Mouse (Mus musculus) heart, embryonic 13.5 days (tissue): ENCODE results near the gene Clk1. TPM values are rescaled to one million over a fixed set of nuclear protein-coding genes. Genes with fewer than 3 reads are reported as not detected.
A peak's percentile ranks its signal among the peaks of the same experiment; 100 is the strongest.

ENCODE experiments used
- ATAC-seq: fragments of 200-750 bp; cut with Nextera tagmentation; 2 replicates; pipeline ENCODE4 v1.8.0; 2017; ENCODE audit warnings: moderate TSS enrichment; ENCODE audit not compliant: insufficient number of reproducible peaks, low FRiP score, low TSS enrichment; ENCODE audit errors: extremely low read depth
- H3K27ac ChIP-seq: fragments of 300-500 bp; sonication (generic); replicated peaks from 2 replicates; pipeline ENCODE4 v1.5.1; 2015; ENCODE audit warnings: moderate library complexity, mild to moderate bottlenecking, inconsistent platforms
- H3K27me3 ChIP-seq: fragments of 300-500 bp; sonication (generic); replicated peaks from 2 replicates; pipeline ENCODE4 v1.6.1; 2015; ENCODE audit warnings: mild to moderate bottlenecking, inconsistent platforms
- H3K36me3 ChIP-seq: fragments of 300-500 bp; sonication (generic); 2 replicates; pipeline ENCODE4 v1.6.1; 2015; ENCODE audit warnings: mild to moderate bottlenecking, inconsistent platforms
- H3K4me1 ChIP-seq: fragments of 300-500 bp; sonication (generic); 2 replicates; pipeline ENCODE4 v1.6.1; 2015; ENCODE audit warnings: inconsistent platforms
- H3K4me2 ChIP-seq: fragments of 300-500 bp; sonication (generic); 2 replicates; pipeline ENCODE4 v1.6.1; 2015; ENCODE audit warnings: inconsistent platforms, mild to moderate bottlenecking, moderate library complexity
- H3K4me3 ChIP-seq: fragments of 300-500 bp; sonication (generic); 2 replicates; pipeline ENCODE4 v1.5.1; 2015; ENCODE audit warnings: moderate library complexity, mild to moderate bottlenecking, inconsistent platforms
- H3K9ac ChIP-seq: fragments of 300-500 bp; sonication (generic); 2 replicates; pipeline ENCODE4 v1.6.1; 2015; ENCODE audit warnings: inconsistent platforms, mild to moderate bottlenecking, moderate library complexity
- H3K9me3 ChIP-seq: fragments of 300-500 bp; sonication (generic); 2 replicates; pipeline ENCODE4 v1.6.1; 2016; ENCODE audit warnings: inconsistent platforms
- WGBS: fragments of 180-500 bp; shearing (Covaris S2); methylation state at CpG from one replicate; pipeline ENCODE4 v1.1.7; 2015; ENCODE audit warnings: mixed read lengths; 5-methylcytosine and 5-hydroxymethylcytosine counted together
- polyA plus RNA-seq: library from polyadenylated mRNA; unstranded; fragments of >200 nt; fragmentation: Nextera tagmentation; extraction: Ambion mirVana; gene quantifications from 2 replicates; pipeline ENCODE4 v1.2.1, GENCODE M21; 2015

Clk1 gene
- polyA plus RNA-seq, 1 experiment from 2014 or later = 117 TPM

- Histone ChIP-seq H3K9me3 (no peaks in the 10 kb centered on the region), H3K4me2 (no peak overlapping the region), H3K4me3 (no peak overlapping the region), H3K4me1 (no peaks in the 10 kb centered on the region), H3K9ac (no peak overlapping the region), H3K27ac (no peak overlapping the region), H3K27me3 (no peaks in the 10 kb centered on the region), H3K36me3 (peaks cover 84% of the 10 kb centered on the region)
- WGBS = 87% methylated on average over 6 of the region's 6 CpGs
- no peak for ATAC-seq
Measured at GRCm38 (mm10) chr1:58408141-58408540, 15.7 kb downstream of the Clk1 start.

GRCm38 (mm10) chr1:58407321-58407720 lies 16.5 kb downstream of the Clk1 start:
- no peaks in the 10 kb centered on the region for H3K4me1 ChIP-seq
- H3K27me3 ChIP-seq = no peaks in the 10 kb centered on the region
- H3K9me3 ChIP-seq = no peaks in the 10 kb centered on the region
- ATAC-seq = no peak
- H3K27ac ChIP-seq = no peak overlapping the region
- no peak overlapping the region for H3K4me2 ChIP-seq
- 96% methylated on average over 7 of the region's 7 CpGs for WGBS
- peaks cover 84% of the 10 kb centered on the region for H3K36me3 ChIP-seq
- no peak overlapping the region for H3K9ac ChIP-seq
- no peak overlapping the region for H3K4me3 ChIP-seq

- H3K27ac ChIP-seq = no peak overlapping the region
- no peak overlapping the region for H3K4me2 ChIP-seq
- no peak overlapping the region for H3K4me3 ChIP-seq
- H3K9me3 ChIP-seq = no peaks in the 10 kb centered on the region
- 89% methylated on average over 5 of the region's 5 CpGs for WGBS
- H3K4me1 ChIP-seq = no peaks in the 10 kb centered on the region
- H3K9ac ChIP-seq = no peak overlapping the region
- ATAC-seq = no peak
- H3K27me3 ChIP-seq = no peaks in the 10 kb centered on the region
- H3K36me3 ChIP-seq = peaks cover 87% of the 10 kb centered on the region
Measured at GRCm38 (mm10) chr1:58403745-58404144, 20.1 kb downstream of the Clk1 start.

- 94% methylated on average over 6 of the region's 6 CpGs for WGBS
- Histone ChIP-seq H3K27ac (no peak overlapping the region), H3K27me3 (no peaks in the 10 kb centered on the region), H3K9ac (no peak overlapping the region), H3K36me3 (peaks cover 96% of the 10 kb centered on the region), H3K9me3 (no peaks in the 10 kb centered on the region), H3K4me2 (no peak overlapping the region), H3K4me1 (no peaks in the 10 kb centered on the region), H3K4me3 (no peak overlapping the region)
- no peak for ATAC-seq
Measured at GRCm38 (mm10) chr1:58401396-58401795, 22.5 kb downstream of the Clk1 start.

GRCm38 (mm10) chr1:58397731-58398130 lies 26.1 kb downstream of the Clk1 start:
- no peak overlapping the region for H3K4me3 ChIP-seq
- no peak overlapping the region for H3K4me2 ChIP-seq
- no peak overlapping the region for H3K9ac ChIP-seq
- no peaks in the 10 kb centered on the region for H3K9me3 ChIP-seq
- H3K27ac ChIP-seq = no peak overlapping the region
- peaks cover 82% of the 10 kb centered on the region for H3K36me3 ChIP-seq
- ATAC-seq = no peak
- WGBS = 92% methylated on average over 6 of the region's 6 CpGs
- H3K4me1 ChIP-seq = peaks cover 14% of the 10 kb centered on the region
- no peaks in the 10 kb centered on the region for H3K27me3 ChIP-seq

GRCm38 (mm10) chr1:58396179-58396578 lies 27.7 kb downstream of the Clk1 start:
- no peak overlapping the region for H3K4me2 ChIP-seq
- peaks cover 22% of the 10 kb centered on the region for H3K4me1 ChIP-seq
- H3K9ac ChIP-seq = no peak overlapping the region
- H3K9me3 ChIP-seq = no peaks in the 10 kb centered on the region
- WGBS = 97% methylated on average over 1 of the region's 1 CpGs
- H3K27ac ChIP-seq = no peak overlapping the region
- no peaks in the 10 kb centered on the region for H3K27me3 ChIP-seq
- H3K4me3 ChIP-seq = no peak overlapping the region
- H3K36me3 ChIP-seq = peaks cover 66% of the 10 kb centered on the region
- no peak for ATAC-seq

- H3K9ac ChIP-seq = no peak overlapping the region
- no peak overlapping the region for H3K27ac ChIP-seq
- no peak overlapping the region for H3K4me3 ChIP-seq
- H3K4me2 ChIP-seq = no peak overlapping the region
- peaks cover 24% of the 10 kb centered on the region for H3K4me1 ChIP-seq
- no peaks in the 10 kb centered on the region for H3K9me3 ChIP-seq
- peaks cover 58% of the 10 kb centered on the region for H3K36me3 ChIP-seq
- WGBS = 81% methylated on average over 3 of the region's 3 CpGs
- ATAC-seq = no peak
- no peaks in the 10 kb centered on the region for H3K27me3 ChIP-seq
Measured at GRCm38 (mm10) chr1:58395341-58395740, 28.5 kb downstream of the Clk1 start.

GRCm38 (mm10) chr1:58393284-58394195 lies 30.3 kb downstream of the Clk1 start:
- WGBS = under 1% methylated on average over 77 of the region's 90 CpGs
- peak; percentile 43 for ATAC-seq
- Histone ChIP-seq H3K36me3 (peaks cover 41% of the 10 kb centered on the region), H3K9me3 (no peaks in the 10 kb centered on the region), H3K4me1 (peaks cover 24% of the 10 kb centered on the region), H3K27ac (peak overlapping the region; percentile 98), H3K4me3 (peak overlapping the region; percentile 89), H3K27me3 (no peaks in the 10 kb centered on the region), H3K9ac (peak overlapping the region; percentile 97), H3K4me2 (peak overlapping the region; percentile 78)

- WGBS = under 1% methylated on average over 51 of the region's 61 CpGs
- Histone ChIP-seq H3K4me3 (peak within 1 kb of the TSS; percentile 89), H3K9ac (peak within 1 kb of the TSS; percentile 97), H3K36me3 (peaks cover 33% of the 10 kb centered on the region), H3K27ac (peak within 1 kb of the TSS; percentile 98), H3K4me1 (peaks cover 24% of the 10 kb centered on the region), H3K4me2 (peak within 1 kb of the TSS; percentile 78), H3K27me3 (no peaks in the 10 kb centered on the region), H3K9me3 (no peaks in the 10 kb centered on the region)
- peak; percentile 88 for ATAC-seq
Measured at GRCm38 (mm10) chr1:58392652-58393283, 31.1 kb downstream of the Clk1 start, which contains the start of gene Bzw1. Gene Bzw1 (plus strand): TSS chr1:58392898.

GRCm38 (mm10) chr1:58392268-58392651 lies 31.6 kb downstream of the Clk1 start:
- no peaks in the 10 kb centered on the region for H3K27me3 ChIP-seq
- under 1% methylated on average over 16 of the region's 16 CpGs for WGBS
- no peaks in the 10 kb centered on the region for H3K9me3 ChIP-seq
- peak overlapping the region; percentile 98 for H3K27ac ChIP-seq
- H3K36me3 ChIP-seq = peaks cover 28% of the 10 kb centered on the region
- H3K4me3 ChIP-seq = peak overlapping the region; percentile 89
- peaks cover 24% of the 10 kb centered on the region for H3K4me1 ChIP-seq
- no peak for ATAC-seq
- peak overlapping the region; percentile 97 for H3K9ac ChIP-seq
- H3K4me2 ChIP-seq = peak overlapping the region; percentile 78

- no peaks in the 10 kb centered on the region for H3K9me3 ChIP-seq
- WGBS = 42% methylated on average over 19 of the region's 19 CpGs
- no peak for ATAC-seq
- no peaks in the 10 kb centered on the region for H3K27me3 ChIP-seq
- peak overlapping the region; percentile 89 for H3K4me3 ChIP-seq
- H3K27ac ChIP-seq = peak overlapping the region; percentile 98
- H3K4me1 ChIP-seq = peaks cover 24% of the 10 kb centered on the region
- H3K36me3 ChIP-seq = peaks cover 22% of the 10 kb centered on the region
- peak overlapping the region; percentile 78 for H3K4me2 ChIP-seq
- H3K9ac ChIP-seq = peak overlapping the region; percentile 97
Measured at GRCm38 (mm10) chr1:58391421-58392267, 32.2 kb downstream of the Clk1 start.
